ENCODE assay signal across 8 mouse cellular contexts in the genomic region with DNA sequence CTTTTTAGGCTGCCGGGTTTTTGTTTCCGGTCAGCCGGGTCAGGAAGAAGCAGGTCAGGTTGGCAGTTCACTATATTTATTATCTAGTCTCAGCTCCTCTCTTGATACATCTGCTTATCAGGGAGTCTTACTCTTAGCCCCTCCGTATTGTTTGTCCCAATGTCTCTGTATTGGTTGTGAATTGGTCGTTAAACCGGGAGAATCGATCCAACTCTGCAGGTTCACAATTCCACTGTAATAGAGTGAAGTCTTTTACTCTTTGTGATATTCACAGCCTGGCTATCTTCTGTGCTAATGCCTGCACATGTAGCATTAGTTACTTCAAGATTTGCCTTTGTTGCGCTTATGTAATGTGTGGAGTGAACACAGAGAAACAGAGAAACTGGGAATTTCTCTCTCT. TPM values are rescaled to one million over a fixed set of nuclear protein-coding genes. Genes with fewer than 3 reads are reported as not detected.
DNase-seq lines count a peak whose midpoint lies in the region; ATAC-seq and TF ChIP-seq lines count a peak whose summit lies in the region.

No protein-coding gene starts in this region.

- no peaks in the 10 kb centered on the region for H3K9me3 ChIP-seq in liver, embryonic 11.5 days (ENCODE audit: control insufficient read depth, low read length)
- H3K9me3 ChIP-seq in stomach, embryonic 16.5 days (replicated peaks; ENCODE audit: control insufficient read depth, low read length): no peaks in the 10 kb centered on the region

- ATAC-seq in liver, embryonic 11.5 days (replicated peaks; ENCODE audit: low FRiP score): no peak
- ATAC-seq in stomach, embryonic 16.5 days (ENCODE audit: insufficient read depth, low FRiP score): no peak

- no peak for TF ChIP-seq CTCF in spleen, adult 2 months (IDR thresholded peaks at IDR 0.05; ENCODE audit: extremely low read depth, insufficient read depth, insufficient read length, insufficient replicate concordance)

- H3K27me3 ChIP-seq in spleen, adult 2 months (ENCODE audit: control insufficient read depth, insufficient read depth, low read length): no peaks in the 10 kb centered on the region
- H3K27me3 ChIP-seq in liver, embryonic 11.5 days (replicated peaks; ENCODE audit: control insufficient read depth, insufficient read depth, low read length): no peaks in the 10 kb centered on the region
- no peaks in the 10 kb centered on the region for H3K27me3 ChIP-seq in stomach, embryonic 16.5 days (ENCODE audit: control insufficient read depth, insufficient read depth, low read length)

- H3K4me2 ChIP-seq in liver, embryonic 11.5 days: peak overlapping the region; percentile 52
- H3K4me2 ChIP-seq in stomach, embryonic 16.5 days (ENCODE audit: low read depth, low read length): peak overlapping the region; percentile 79

- 47% methylated on average over 8 of the region's 8 CpGs for WGBS in spleen, adult 2 months
- 44% methylated on average over 8 of the region's 8 CpGs for WGBS in liver, embryonic 11.5 days
- WGBS in stomach, embryonic 16.5 days: 50% methylated on average over 8 of the region's 8 CpGs

- no peak overlapping the region for H3K27ac ChIP-seq in spleen, adult 2 months (ENCODE audit: insufficient read depth, low read length)
- H3K27ac ChIP-seq in liver, embryonic 11.5 days (ENCODE audit: low read depth, low read length): no peak overlapping the region
- H3K27ac ChIP-seq in stomach, embryonic 16.5 days (ENCODE audit: low read length): no peak overlapping the region

- 0 out of 2 replicates have a peak, but pooled peaks cover 2% of the 10 kb centered on the region for H3K36me3 ChIP-seq in spleen, adult 2 months (ENCODE audit: control insufficient read depth, insufficient read depth, low read length)
- H3K36me3 ChIP-seq in liver, embryonic 11.5 days (ENCODE audit: control insufficient read depth, insufficient read depth, low read length): no peaks in the 10 kb centered on the region
- H3K36me3 ChIP-seq in stomach, embryonic 16.5 days (ENCODE audit: control insufficient read depth, insufficient read depth, low read length): no peaks in the 10 kb centered on the region; the same call in 1 of the 2 replicates

- DNase-seq in embryo, embryonic 10.5 days (ENCODE audit: low spot score): peak; percentile 21
- DNase-seq in embryo, embryonic 10 days (ENCODE audit: low spot score): no peak
- no peak for DNase-seq in spleen, adult 2 months (ENCODE audit: low read depth in 1 of 2, low spot score in 2 of 2)
- DNase-seq in spleen, adult 12 weeks (ENCODE audit: low spot score): no peak
- no peak for DNase-seq in liver, embryonic 11.5 days (ENCODE audit: low spot score)
- DNase-seq in kidney, adult 18-20 months: no peak
- DNase-seq in gastrocnemius, postnatal 25 days: no peak

- peak overlapping the region; percentile 70; the same call in 1 of the 2 replicates for H3K9ac ChIP-seq in liver, embryonic 11.5 days (ENCODE audit: low read depth, low read length)
- H3K9ac ChIP-seq in stomach, embryonic 16.5 days (ENCODE audit: low read length): peak overlapping the region; percentile 96

- H3K4me3 ChIP-seq in spleen, adult 2 months (ENCODE audit: extremely low read depth, insufficient read depth, insufficient read length): peak overlapping the region; percentile 87; the same call in 1 of the 2 replicates
- peak overlapping the region; percentile 45 for H3K4me3 ChIP-seq in liver, embryonic 11.5 days (ENCODE audit: low read depth, low read length)
- H3K4me3 ChIP-seq in stomach, embryonic 16.5 days (replicated peaks; ENCODE audit: low read length): peak overlapping the region; percentile 71

- H3K4me1 ChIP-seq in spleen, adult 2 months (ENCODE audit: control insufficient read depth, insufficient read depth, insufficient read length): peaks cover 4% of the 10 kb centered on the region; the same call in 1 of the 2 replicates
- H3K4me1 ChIP-seq in liver, embryonic 11.5 days (replicated peaks; ENCODE audit: control insufficient read depth, insufficient read depth, low read length): no peaks in the 10 kb centered on the region
- H3K4me1 ChIP-seq in stomach, embryonic 16.5 days (ENCODE audit: control insufficient read depth, insufficient read depth, low read length): no peaks in the 10 kb centered on the region

- no peak for TF ChIP-seq POLR2A in spleen, adult 2 months (IDR thresholded peaks at IDR 0.05; ENCODE audit: low read depth, low read length)

RNA-seq across cellular contexts. Expression of a gene that starts 1.4 kb away (rescaled TPM):
- polyA plus RNA-seq in spleen, adult 2 months (2012; rRNA removed): 7.1 and 7.7 TPM in 2 replicates
- polyA plus RNA-seq in liver, embryonic 11.5 days (2014; fragmentation: Nextera tagmentation; extraction: Ambion mirVana): 22.2 and 24.2 TPM in 2 replicates
- polyA plus RNA-seq in stomach, embryonic 16.5 days (2015; fragmentation: Nextera tagmentation; extraction: Ambion mirVana): 19.3 and 21.3 TPM in 2 replicates
- total RNA-seq in gastrocnemius, postnatal 25 days (2021): 10 to 100 TPM; 16.5 to 19.8 TPM

RNA-seq across cellular contexts. Expression of a gene that starts 57.5 kb away (rescaled TPM):
- polyA plus RNA-seq in spleen, adult 2 months (2012; rRNA removed): 0.32 and 0.36 TPM in 2 replicates
- 3.9 and 6.5 TPM in 2 replicates for polyA plus RNA-seq in liver, embryonic 11.5 days (2014; fragmentation: Nextera tagmentation; extraction: Ambion mirVana)
- 14.7 and 15.0 TPM in 2 replicates for polyA plus RNA-seq in stomach, embryonic 16.5 days (2015; fragmentation: Nextera tagmentation; extraction: Ambion mirVana)
- total RNA-seq in gastrocnemius, postnatal 25 days (2021): 1 to 10 TPM; 9.2 to 9.7 TPM
